Mouse (Mus musculus): ENCODE data around the gene Cog2. TPM values are rescaled to one million over a fixed set of nuclear protein-coding genes. Genes with fewer than 3 reads are reported as not detected.

The Cog2 gene
- polyA plus RNA-seq, 1 experiment from 2014 or later, result 37.1 TPM

- H3K4me2 ChIP-seq (ENCODE audit: low read depth, low read length), result no peak overlapping the region
- H3K27ac ChIP-seq (replicated peaks; ENCODE audit: low read depth, low read length), result no peak overlapping the region
- H3K4me3 ChIP-seq (ENCODE audit: low read depth, low read length), result no peak overlapping the region
- no peak overlapping the region for H3K9ac ChIP-seq (replicated peaks; ENCODE audit: low read length)
- H3K27me3 ChIP-seq (ENCODE audit: control insufficient read depth, insufficient read depth, low read length), result no peaks in the 10 kb centered on the region
- no peak for DNase-seq (ENCODE audit: low spot score)
- H3K36me3 ChIP-seq (replicated peaks; ENCODE audit: control insufficient read depth, insufficient read depth, low read depth, low read length), result no peaks in the 10 kb centered on the region
- H3K9me3 ChIP-seq (replicated peaks; ENCODE audit: control insufficient read depth, low read length), result no peaks in the 10 kb centered on the region
- ATAC-seq (replicated peaks; ENCODE audit: insufficient number of reproducible peaks, low FRiP score, low TSS enrichment, low read depth), result no peak
- H3K4me1 ChIP-seq (ENCODE audit: control insufficient read depth, insufficient read depth, low read length), result no peaks in the 10 kb centered on the region
These were observed 51.8 kb downstream of the Cog2 start for GRCm38 (mm10) chr8:124572430-124572775.

GRCm38 (mm10) chr8:124573552-124574340 is 53.2 kb downstream of the Cog2 start:
- Histone ChIP-seq H3K9me3 (replicated peaks; ENCODE audit: control insufficient read depth, low read length) (no peaks in the 10 kb centered on the region), H3K36me3 (replicated peaks; ENCODE audit: control insufficient read depth, insufficient read depth, low read depth, low read length) (no peaks in the 10 kb centered on the region), H3K27me3 (ENCODE audit: control insufficient read depth, insufficient read depth, low read length) (no peaks in the 10 kb centered on the region), H3K27ac (replicated peaks; ENCODE audit: low read depth, low read length) (no peak overlapping the region), H3K4me1 (ENCODE audit: control insufficient read depth, insufficient read depth, low read length) (no peaks in the 10 kb centered on the region), H3K4me3 (ENCODE audit: low read depth, low read length) (no peak overlapping the region), H3K4me2 (ENCODE audit: low read depth, low read length) (no peak overlapping the region), H3K9ac (replicated peaks; ENCODE audit: low read length) (no peak overlapping the region)
- ATAC-seq (replicated peaks; ENCODE audit: insufficient number of reproducible peaks, low FRiP score, low TSS enrichment, low read depth) (no peak), DNase-seq (ENCODE audit: low spot score) (peak; percentile 95)
- 56% methylated on average over 15 of the region's 15 CpGs for WGBS

- no peak for DNase-seq (ENCODE audit: low spot score)
- Histone ChIP-seq H3K27me3 (ENCODE audit: control insufficient read depth, insufficient read depth, low read length) (no peaks in the 10 kb centered on the region), H3K27ac (replicated peaks; ENCODE audit: low read depth, low read length) (no peak within 1 kb of the TSS), H3K9ac (replicated peaks; ENCODE audit: low read length) (no peak within 1 kb of the TSS), H3K4me1 (ENCODE audit: control insufficient read depth, insufficient read depth, low read length) (no peaks in the 10 kb centered on the region), H3K4me3 (ENCODE audit: low read depth, low read length) (no peak within 1 kb of the TSS), H3K9me3 (replicated peaks; ENCODE audit: control insufficient read depth, low read length) (no peaks in the 10 kb centered on the region), H3K36me3 (replicated peaks; ENCODE audit: control insufficient read depth, insufficient read depth, low read depth, low read length) (no peaks in the 10 kb centered on the region), H3K4me2 (ENCODE audit: low read depth, low read length) (no peak within 1 kb of the TSS)
- no peak for ATAC-seq (replicated peaks; ENCODE audit: insufficient number of reproducible peaks, low FRiP score, low TSS enrichment, low read depth)
- 88% methylated on average over 8 of the region's 8 CpGs for WGBS
These were observed 55.2 kb downstream of the Cog2 start, which contains the start of gene Capn9 for GRCm38 (mm10) chr8:124575811-124576210. Gene Capn9 (plus strand): TSS chr8:124576111.

GRCm38 (mm10) chr8:124576751-124577150 is 56.2 kb downstream of the Cog2 start:
- no peak overlapping the region for H3K9ac ChIP-seq (replicated peaks; ENCODE audit: low read length)
- no peaks in the 10 kb centered on the region for H3K9me3 ChIP-seq (replicated peaks; ENCODE audit: control insufficient read depth, low read length)
- no peak overlapping the region for H3K4me2 ChIP-seq (ENCODE audit: low read depth, low read length)
- DNase-seq (ENCODE audit: low spot score) (no peak), ATAC-seq (replicated peaks; ENCODE audit: insufficient number of reproducible peaks, low FRiP score, low TSS enrichment, low read depth) (0 out of 2 replicates have a peak, but pooled peaks have one; percentile 18)
- H3K36me3 ChIP-seq (replicated peaks; ENCODE audit: control insufficient read depth, insufficient read depth, low read depth, low read length), result no peaks in the 10 kb centered on the region
- no peak overlapping the region for H3K27ac ChIP-seq (replicated peaks; ENCODE audit: low read depth, low read length)
- WGBS, result 76% methylated on average over 1 of the region's 1 CpGs
- no peak overlapping the region for H3K4me3 ChIP-seq (ENCODE audit: low read depth, low read length)
- H3K27me3 ChIP-seq (ENCODE audit: control insufficient read depth, insufficient read depth, low read length), result no peaks in the 10 kb centered on the region
- H3K4me1 ChIP-seq (ENCODE audit: control insufficient read depth, insufficient read depth, low read length), result no peaks in the 10 kb centered on the region

- H3K9ac ChIP-seq (replicated peaks; ENCODE audit: low read length), result no peak overlapping the region
- H3K27ac ChIP-seq (replicated peaks; ENCODE audit: low read depth, low read length), result no peak overlapping the region
- ATAC-seq (replicated peaks; ENCODE audit: insufficient number of reproducible peaks, low FRiP score, low TSS enrichment, low read depth) (no peak), DNase-seq (ENCODE audit: low spot score) (no peak)
- no peaks in the 10 kb centered on the region for H3K4me1 ChIP-seq (ENCODE audit: control insufficient read depth, insufficient read depth, low read length)
- H3K9me3 ChIP-seq (replicated peaks; ENCODE audit: control insufficient read depth, low read length), result no peaks in the 10 kb centered on the region
- no peak overlapping the region for H3K4me2 ChIP-seq (ENCODE audit: low read depth, low read length)
- H3K4me3 ChIP-seq (ENCODE audit: low read depth, low read length), result no peak overlapping the region
- 46% methylated on average over 3 of the region's 3 CpGs for WGBS
- no peaks in the 10 kb centered on the region for H3K27me3 ChIP-seq (ENCODE audit: control insufficient read depth, insufficient read depth, low read length)
- H3K36me3 ChIP-seq (replicated peaks; ENCODE audit: control insufficient read depth, insufficient read depth, low read depth, low read length), result no peaks in the 10 kb centered on the region
These were observed 65.3 kb downstream of the Cog2 start for GRCm38 (mm10) chr8:124585718-124586425.

- DNase-seq (ENCODE audit: low spot score) (no peak), ATAC-seq (replicated peaks; ENCODE audit: insufficient number of reproducible peaks, low FRiP score, low TSS enrichment, low read depth) (no peak)
- H3K4me1 ChIP-seq (ENCODE audit: control insufficient read depth, insufficient read depth, low read length), result no peaks in the 10 kb centered on the region
These were observed 66.0 kb downstream of the Cog2 start for GRCm38 (mm10) chr8:124586556-124586955.

GRCm38 (mm10) chr8:124589393-124589792 is 68.8 kb downstream of the Cog2 start:
- ATAC-seq (replicated peaks; ENCODE audit: insufficient number of reproducible peaks, low FRiP score, low TSS enrichment, low read depth), result no peak
- H3K4me2 ChIP-seq (ENCODE audit: low read depth, low read length), result no peak overlapping the region
- no peaks in the 10 kb centered on the region for H3K36me3 ChIP-seq (replicated peaks; ENCODE audit: control insufficient read depth, insufficient read depth, low read depth, low read length)
- WGBS, result 84% methylated on average over 4 of the region's 4 CpGs
- H3K4me1 ChIP-seq (ENCODE audit: control insufficient read depth, insufficient read depth, low read length), result no peaks in the 10 kb centered on the region
- H3K27ac ChIP-seq (replicated peaks; ENCODE audit: low read depth, low read length), result no peak overlapping the region
- H3K27me3 ChIP-seq (ENCODE audit: control insufficient read depth, insufficient read depth, low read length), result no peaks in the 10 kb centered on the region
- no peaks in the 10 kb centered on the region for H3K9me3 ChIP-seq (replicated peaks; ENCODE audit: control insufficient read depth, low read length)
- no peak overlapping the region for H3K4me3 ChIP-seq (ENCODE audit: low read depth, low read length)
- no peak overlapping the region for H3K9ac ChIP-seq (replicated peaks; ENCODE audit: low read length)
- DNase-seq (ENCODE audit: low spot score), result no peak

More at GRCm38 (mm10) chr8:124586556-124586955, 66.0 kb downstream of the Cog2 start:
- H3K9me3 ChIP-seq (replicated peaks; ENCODE audit: control insufficient read depth, low read length), result no peaks in the 10 kb centered on the region
- H3K27me3 ChIP-seq (ENCODE audit: control insufficient read depth, insufficient read depth, low read length), result no peaks in the 10 kb centered on the region
- H3K4me3 ChIP-seq (ENCODE audit: low read depth, low read length), result no peak overlapping the region
- no peaks in the 10 kb centered on the region for H3K36me3 ChIP-seq (replicated peaks; ENCODE audit: control insufficient read depth, insufficient read depth, low read depth, low read length)
- 88% methylated on average over 2 of the region's 2 CpGs for WGBS
- no peak overlapping the region for H3K27ac ChIP-seq (replicated peaks; ENCODE audit: low read depth, low read length)
- no peak overlapping the region for H3K4me2 ChIP-seq (ENCODE audit: low read depth, low read length)
- H3K9ac ChIP-seq (replicated peaks; ENCODE audit: low read length), result no peak overlapping the region
